Mouse (Mus musculus) thymus, postnatal 10 days (tissue): ENCODE results near the gene Antxr2.

Experiments used
- DNase-seq, 2 experiments: peaks; one replicate each; pipeline ENCODE4 v3.0.0; 2021; ENCODE audit warnings: low spot score in 2 of 2

Gene Antxr2

DNA sequence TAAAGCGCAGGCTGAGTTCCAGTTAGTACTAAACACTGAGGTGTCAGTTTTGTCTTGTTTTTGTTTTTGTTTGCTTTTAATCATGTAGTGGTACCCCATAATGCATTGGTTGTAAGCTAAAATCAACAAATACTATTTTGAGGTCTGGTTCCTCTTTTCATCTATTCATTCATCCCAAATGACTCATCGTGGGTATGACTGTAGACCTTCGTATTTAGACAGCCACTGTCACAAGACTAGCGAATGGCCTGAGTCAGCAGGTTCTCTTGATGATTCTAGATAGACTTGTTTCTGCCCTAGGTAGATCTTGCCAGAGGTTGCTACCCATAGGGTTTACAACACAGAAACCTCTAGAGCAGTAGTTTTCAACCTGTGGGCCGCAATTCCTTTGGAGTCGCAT lies 116.9 kb downstream of the Antxr2 start:
- DNase-seq, result no peak

DNA sequence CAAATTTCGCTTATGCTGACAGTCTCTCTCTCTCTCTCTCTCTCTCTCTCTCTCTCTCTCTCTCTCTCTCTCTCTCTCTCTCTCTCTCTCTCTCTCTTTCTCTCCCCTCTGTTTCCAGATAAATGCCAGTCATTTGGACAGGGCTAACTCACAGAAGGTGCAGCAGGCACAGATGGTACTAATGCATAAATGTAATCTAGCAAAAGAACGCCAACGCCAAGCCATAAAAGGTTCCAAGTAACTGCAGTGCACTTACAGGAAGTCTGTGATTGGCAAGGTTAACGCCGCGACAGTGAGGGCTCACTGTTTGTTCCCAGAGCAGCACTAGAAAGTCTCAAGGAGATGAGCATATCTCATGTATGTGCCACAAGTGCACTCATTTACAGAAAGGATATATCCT lies 123.4 kb downstream of the Antxr2 start:
- no peak for DNase-seq

DNA sequence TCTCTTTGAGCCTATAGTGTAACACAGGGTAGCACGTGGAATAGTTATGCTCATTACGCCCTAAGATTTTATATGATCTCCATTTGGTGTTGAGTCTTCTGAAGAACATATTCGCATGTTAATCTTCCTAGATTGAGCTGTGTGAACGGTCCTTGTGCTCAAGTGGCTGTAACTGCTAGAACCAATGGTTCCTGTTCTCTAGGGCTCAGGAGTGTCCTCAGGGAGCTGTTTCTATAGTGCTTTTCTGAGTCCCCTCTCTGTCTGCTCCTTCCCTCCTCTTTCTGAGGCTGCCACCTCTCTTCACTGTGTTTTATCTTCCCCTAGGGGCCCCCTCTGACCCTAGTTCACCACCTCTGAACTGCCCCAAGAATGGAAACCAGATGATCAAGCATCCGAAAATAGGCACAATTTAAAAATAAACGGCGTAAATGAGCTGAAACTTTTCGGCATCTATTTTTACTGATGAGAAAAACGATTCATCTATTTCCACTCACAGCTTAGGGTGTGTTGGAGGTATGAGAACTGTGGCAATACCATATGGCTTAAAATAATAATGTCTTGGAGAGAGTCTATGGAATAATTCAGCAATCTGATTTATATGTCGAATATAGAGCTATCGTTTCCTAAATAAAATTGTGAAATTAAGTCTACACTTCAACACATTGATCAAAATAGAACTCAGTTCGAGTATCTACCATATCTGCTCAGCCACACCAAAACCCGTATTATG lies 124.1 kb downstream of the Antxr2 start:
- no peak for DNase-seq

DNA sequence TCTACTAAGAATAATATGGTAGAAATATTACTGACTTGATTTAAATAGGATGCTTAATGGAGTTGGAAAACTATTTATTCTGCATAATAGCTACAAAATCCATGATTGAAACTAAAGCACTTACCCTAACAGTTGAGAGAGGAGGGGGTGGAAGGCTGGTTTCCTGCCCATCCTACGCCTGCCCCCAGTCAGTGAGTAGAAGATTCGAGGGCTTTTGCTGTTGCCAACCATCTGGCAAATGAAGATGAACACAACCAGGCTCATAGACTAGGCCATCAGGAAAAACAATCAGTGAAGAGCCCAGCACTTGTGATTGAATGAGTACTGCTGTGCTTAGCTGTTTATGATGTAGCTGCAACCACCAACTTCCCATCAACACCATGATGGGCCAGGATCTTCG lies 125.0 kb downstream of the Antxr2 start:
- no peak for DNase-seq

DNA sequence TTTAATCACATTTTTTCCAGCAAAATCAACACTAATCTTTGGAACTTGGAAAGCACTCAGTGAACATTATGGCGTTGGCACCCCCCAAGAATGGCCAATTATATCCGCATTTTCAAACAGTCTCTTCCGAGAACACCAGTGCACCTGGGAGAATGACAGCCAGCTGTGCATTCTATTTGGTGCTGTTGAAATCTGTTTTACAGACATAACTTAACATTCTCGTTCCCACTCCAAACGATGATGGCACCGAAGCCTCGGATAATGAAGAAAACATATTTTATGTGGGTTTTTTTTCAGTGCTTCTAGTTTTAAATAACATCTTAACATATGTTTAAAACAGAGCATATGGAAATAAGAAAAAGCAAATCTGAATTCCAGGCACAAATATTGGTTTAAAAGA lies 129.7 kb downstream of the Antxr2 start:
- DNase-seq, result no peak

DNA sequence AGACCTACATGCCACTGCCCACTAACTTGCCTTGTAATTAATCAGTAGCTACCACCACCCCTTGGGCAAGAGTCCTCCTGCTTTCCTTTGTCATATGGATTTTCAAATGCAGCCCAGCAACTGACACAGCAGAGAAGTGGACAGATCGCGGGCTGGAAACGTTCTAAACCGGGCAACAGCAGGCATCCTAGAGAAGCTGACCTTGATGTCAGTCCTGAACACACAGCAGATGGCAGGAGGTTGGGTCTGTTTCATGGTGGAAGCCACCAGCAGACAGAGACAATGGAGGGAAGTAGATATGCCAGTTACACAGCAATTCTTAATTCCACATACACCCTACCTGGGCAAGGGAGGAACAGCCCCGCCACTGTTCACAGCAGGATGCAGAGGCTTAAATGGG lies 131.5 kb downstream of the Antxr2 start:
- DNase-seq, result no peak

DNA sequence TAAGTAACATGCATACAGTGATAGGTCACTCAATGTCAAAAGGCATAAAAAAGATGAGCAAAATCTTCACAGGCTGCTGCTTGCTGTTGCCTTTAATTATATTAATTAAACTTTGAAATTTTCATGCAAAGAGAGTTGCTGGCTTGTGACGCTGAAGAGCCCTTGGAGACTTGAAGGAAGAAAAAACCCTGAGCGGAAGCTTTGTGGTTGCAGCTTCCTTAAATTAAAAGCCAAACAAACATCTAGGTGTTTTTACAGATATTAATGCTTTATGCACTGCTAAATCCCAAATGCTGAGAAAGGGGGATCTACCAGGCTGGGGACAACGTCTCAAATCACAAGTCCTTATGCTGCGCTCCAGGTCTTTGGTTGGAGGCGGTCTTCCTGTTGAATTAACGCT lies 145.4 kb downstream of the Antxr2 start:
- no peak for DNase-seq

DNA sequence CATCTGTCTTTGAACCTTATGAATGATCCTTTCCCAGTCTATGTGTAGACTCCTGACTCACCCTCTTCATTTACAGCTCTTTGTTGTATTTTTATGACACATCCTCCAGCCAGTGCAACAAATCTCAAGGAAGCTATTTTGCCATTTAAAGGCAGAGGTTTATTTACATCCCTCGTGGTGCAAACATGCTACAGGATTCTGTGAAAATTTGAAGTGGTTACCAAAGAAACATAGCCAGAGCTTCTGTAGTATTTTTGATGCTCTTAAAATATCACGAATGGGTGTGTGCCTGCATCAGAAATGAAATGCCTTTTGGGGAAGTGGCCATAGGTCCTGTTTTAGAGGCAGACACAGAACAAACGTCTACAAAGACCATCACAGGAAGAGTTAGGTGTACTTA lies 146.7 kb downstream of the Antxr2 start:
- DNase-seq, result no peak

DNA sequence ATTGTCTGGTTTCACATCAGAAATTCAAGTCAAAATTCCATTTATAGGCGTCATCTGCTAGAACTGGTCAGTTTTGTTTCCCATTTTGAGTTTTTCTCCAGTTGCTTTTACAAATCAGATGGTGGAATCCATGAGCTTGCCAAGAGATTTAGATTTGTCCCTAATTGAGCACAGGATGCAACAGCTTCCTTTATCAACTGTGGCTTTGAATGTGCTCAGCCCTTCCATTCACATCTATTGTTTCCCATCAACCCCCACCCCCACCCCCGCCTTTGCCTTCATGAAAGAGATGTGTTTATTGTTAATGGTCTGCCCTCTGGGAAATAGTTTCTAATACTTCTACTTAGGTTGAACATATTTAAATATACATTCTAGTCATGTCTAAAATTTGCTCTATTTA lies 149.4 kb downstream of the Antxr2 start:
- no peak for DNase-seq

DNA sequence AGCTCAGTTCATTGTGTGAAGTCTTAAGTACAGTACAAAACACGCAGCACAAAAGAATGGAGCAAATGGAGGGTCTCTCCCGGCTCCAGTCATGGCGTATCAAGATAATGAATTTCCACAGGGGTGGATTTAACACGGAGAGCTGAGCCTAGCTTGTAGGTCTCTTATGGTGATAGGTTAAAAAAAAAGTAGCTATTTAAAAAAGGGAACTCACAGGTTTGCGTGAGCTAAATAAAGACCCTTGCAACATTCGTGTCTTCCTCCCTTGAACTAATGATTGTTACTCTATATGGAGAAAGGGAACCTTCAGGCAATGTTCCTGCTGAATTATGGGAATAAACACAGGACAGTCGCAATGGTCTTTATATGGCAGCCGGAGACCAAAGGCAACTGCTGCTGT lies 150.7 kb downstream of the Antxr2 start:
- DNase-seq, result no peak

DNA sequence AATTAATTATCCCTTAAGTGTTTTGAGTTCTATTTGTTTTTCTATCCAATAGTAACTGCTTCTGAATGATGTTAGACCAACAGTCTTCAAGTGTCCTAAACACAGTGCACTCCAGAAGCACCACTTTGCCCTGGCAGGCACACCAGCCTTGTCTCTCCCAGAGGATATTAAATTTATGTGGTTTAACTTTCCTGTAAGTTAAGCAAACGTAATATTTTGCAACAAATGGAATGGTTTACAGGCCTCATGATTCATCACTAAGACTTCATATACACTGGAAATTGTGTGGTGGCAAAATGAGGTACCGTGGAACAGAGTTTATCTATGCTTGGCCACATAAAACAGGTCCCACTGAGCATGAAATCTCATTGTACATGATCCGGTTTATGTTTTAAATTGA lies 152.0 kb downstream of the Antxr2 start:
- DNase-seq, result no peak

DNA sequence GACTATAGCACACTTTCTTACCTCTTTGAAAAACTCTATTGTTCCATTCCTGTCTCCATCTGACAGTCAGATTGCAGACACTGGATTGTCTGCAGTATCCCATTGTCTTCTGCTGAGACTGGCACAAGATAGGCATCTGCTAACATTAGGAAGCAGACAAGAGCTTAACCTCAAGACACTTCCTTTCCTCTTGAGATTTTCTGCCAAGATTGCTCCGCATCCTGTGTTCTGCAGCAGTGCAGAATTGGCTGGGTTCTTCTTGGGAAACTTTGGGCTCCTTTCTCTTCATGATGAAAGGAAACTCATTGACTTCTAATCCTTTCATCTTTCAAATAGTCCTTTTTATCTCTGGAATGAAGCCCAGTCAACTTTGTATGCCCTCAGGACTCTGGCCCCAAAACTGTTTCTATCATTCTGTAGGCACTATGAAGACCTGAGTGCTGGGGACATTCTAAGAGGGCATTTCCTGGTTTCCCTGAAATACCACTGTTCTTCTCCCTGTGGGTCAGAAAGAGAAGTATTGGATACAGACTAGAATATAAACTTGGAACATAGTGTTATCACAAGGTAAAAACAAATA lies 152.5 kb downstream of the Antxr2 start:
- DNase-seq, result no peak

DNA sequence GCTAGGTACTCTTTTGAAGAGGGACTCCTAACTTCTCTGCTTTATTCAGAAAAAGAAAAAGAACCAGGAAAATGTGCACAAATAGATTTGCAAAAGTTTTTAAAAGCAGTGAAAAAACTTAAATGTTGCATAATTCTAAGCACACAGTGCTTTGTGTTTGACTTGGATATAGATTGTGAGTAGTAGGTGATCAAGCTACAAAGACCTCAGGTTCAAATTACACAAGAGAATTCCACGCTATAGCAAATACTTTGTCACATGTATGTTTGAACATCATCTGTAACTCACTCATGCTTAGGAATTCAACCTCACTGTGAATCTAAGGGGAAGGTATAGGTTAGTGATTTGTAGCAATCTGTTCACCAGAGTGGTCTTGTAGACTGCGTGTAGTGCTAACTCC lies 153.9 kb downstream of the Antxr2 start:
- no peak for DNase-seq

DNA sequence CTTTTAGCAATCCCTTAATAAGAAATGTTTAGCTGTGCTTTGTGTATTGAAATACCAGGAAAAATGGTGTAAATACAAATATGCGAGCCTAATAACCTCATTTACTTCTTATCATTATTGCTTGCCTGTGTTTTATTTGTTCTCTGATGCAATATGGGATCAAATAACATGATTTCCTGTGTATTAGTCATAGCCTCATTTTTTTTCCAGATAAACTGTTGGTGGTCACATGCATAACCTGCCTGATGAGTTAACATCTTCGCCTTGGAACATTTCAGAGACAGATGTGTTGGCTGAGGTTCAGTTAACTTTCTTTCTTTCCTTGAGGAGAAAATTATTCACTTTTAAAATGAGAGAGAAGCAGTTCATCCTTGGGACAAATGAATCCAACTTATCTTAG lies 162.9 kb downstream of the Antxr2 start:
- no peak for DNase-seq

DNA sequence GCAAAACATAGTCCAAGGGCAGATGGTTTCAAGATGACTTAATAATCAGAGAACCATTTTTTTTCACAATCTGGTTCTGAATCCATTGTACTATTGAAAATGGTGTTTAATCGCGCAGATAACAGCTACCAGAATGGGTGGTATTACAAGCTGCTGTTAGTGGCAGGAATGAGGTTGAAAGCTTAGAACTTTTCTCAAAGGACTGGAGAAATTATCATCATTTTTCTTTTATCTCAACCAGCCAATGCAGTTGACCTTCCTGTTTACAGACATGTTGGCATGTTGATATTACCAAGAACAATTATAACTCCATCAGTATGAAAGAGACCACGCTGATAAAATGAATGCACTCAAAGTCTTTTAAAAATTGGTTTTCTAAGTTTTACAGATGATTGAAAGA lies 163.9 kb downstream of the Antxr2 start:
- DNase-seq, result no peak

DNA sequence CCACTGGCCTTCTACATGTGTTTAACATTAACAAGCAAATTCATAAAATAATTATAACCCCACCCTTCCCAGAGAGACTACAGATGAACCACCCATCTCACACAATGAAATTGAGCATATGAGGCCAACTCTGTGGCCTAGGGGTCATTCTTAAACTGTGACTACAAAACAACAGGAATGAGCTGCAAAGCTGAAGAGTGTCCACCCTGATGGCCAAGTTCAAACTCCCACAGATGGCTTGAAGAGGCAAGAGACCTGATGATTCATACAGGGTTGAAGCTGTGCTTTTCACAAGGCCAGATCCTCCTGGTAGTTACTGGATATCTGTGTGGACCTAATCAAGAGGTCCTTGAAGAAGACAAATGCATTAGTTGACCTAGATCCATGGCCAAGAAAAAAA lies 173.7 kb downstream of the Antxr2 start:
- DNase-seq, result no peak

DNA sequence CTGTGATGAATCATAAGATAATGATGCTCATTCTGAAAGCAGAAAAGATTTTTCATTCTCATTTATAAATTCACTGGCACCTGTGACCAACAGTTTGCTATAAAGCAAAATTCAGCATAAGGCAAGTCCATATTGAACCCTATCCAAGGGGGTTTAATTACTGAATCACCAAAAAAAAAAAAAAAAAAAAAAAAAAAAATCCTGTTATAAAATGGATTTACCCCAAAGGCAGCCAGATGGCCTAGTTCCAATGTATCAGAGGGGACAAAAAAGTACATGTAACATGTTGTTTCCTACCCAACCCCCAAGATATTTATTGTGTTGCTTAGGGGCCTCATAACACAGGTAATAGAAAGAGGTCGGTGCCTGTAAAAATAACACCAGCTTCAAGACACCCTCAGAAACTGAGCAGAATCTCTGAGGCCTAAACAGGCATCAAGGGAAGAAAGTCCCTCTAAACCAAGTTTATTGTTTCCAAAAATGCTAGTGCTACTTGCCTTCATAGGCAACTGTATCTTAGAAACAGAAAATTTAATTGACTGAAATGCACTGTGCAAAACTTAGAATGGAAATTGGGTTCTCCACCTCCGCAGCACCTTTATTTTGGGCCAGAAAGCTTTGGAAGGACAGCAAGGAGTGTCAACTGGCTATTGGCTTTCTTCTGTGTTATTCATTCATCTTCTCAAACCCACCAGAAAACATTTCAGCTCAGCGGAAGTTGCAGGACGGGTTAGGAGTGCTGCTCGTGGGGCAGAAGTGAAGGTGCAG lies 178.7 kb downstream of the Antxr2 start:
- no peak for DNase-seq

DNA sequence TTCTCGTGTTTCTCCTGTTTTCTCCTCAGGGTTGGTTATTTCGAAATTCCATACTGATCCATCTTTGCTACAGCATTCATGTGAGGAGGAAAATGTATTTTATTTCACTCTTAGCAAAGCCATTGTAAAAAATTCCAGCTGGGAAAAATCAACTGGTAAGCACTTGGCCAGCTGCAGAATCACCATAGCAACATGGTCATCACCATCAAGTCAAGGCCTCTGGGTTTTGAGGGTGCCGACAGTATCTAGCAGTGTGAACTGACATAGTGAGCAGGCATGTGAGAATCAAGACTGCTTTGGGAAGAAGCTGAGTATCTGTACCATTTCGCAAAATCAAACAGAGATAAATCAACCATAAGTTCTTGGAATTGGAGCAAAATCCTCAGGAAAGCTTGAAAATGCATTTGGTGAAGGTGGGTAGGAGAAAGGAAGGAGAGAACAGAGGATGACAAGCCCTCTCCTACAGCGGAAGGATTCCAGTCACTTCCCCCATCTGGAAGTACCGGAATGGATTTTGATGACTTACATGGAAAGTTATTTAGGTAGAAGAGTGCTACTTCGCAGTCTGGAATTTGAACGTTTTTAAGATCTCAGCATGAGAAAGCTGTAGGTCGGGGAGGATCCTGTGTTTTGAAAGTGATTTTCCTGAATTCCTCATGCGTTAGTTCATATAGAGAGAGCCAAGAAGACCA lies 183.5 kb downstream of the Antxr2 start:
- no peak for DNase-seq

DNA sequence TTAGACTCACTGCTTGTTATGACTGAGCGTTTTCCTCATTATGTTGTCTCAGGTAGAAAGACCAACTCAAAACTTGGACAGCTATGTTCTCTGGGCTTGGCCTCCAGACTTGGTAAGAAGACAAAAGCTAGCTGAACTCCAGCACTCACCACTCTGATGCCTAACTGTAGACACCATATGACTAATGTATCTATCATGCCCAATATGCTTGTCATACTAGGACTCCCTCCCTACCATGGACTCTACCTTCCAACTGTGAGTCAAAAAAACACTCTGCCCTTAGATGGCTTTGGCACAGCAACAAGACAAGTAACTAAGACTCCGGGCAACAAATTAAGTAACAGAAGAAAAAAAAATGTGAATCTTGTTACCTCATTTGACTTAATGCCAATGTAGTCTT lies 184.3 kb downstream of the Antxr2 start:
- no peak for DNase-seq

DNA sequence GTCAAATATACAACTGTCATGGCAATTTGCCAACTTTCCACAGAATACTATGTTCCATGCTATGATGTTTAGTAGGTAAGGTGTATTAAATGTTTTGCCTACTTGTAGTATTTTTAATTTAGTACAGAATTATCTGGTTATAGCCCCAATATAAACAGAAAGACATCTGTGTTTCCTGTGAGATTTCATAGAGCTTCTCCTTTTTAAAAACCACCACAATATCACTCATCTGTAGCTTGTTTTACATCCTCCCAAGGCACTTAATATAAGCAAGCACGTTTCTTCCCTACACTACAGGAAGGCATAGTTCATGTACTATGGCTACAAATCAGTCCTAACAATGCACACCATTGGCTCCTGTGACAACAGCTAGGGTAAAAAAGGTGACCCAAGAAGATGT lies 188.8 kb downstream of the Antxr2 start:
- no peak for DNase-seq

DNA sequence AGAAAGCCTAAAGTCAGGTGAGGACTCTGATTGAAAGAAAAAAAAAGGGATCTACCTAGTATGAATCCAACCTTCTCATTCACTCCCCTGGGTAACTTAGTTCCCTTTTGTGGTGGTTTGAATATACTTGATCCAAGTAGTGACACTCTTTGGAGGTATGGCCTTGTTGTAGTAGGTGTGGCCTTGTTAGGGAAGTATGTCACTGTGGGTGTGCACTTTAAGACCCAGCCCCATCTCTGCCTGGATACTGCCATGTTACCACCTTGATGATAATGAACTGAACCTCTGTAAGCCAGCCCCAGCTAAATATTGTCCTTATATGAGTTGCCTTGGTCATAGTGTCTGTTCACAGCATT lies 190.9 kb downstream of the Antxr2 start:
- no peak for DNase-seq

DNA sequence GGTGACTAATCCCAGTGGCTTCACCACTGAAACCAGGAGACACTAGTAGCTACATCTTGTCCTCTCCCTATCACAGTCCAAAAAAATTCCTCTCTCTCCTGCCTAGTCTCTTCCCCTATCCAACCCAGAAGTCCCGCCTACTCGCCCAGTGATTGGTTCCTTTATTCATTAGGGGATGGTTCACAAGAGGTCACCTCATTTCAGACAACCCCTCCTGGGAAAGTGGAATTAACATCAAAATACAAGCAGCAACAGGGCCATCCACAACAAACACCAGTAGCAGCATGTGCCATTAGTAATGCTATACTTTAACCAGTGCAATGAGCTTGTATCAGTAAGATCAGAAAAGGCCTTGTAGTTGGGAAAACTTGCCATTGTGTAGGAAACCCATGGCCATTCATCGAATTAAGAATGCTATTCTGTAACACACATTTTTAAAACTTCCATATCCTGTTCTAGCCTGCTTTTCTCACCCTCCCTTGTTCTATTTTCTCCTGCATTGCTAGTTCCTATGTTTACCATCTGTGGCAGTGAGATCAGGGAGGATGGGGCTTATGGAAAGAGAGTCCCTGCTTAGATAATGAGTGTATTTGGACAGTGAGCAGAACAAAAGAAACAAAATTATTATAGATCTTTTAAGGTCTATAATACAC lies 191.4 kb downstream of the Antxr2 start:
- DNase-seq, result no peak
